Mouse (Mus musculus) bone marrow, adult 2 months (tissue): ENCODE measurements around the gene Nampt. TPM values are rescaled to one million over a fixed set of nuclear protein-coding genes. Genes with fewer than 3 reads are reported as not detected.
A peak's percentile ranks its signal among the peaks of the same experiment; 100 is the strongest.

Source experiments
- H3K27ac ChIP-seq: fragments of 200-500 bp; 2 replicates; pipeline ENCODE4 v1.5.1; 2012; ENCODE audit warnings: low read depth, mild to moderate bottlenecking, control low read depth, inconsistent platforms, low read length; ENCODE audit not compliant: control insufficient read depth, poor library complexity, insufficient read depth
- H3K4me1 ChIP-seq: fragments of 200-500 bp; 2 replicates; pipeline ENCODE4 v1.6.1; 2011; ENCODE audit warnings: low read length; ENCODE audit not compliant: control insufficient read depth, insufficient read depth
- H3K4me3 ChIP-seq: fragments of 200-500 bp; replicated peaks from 2 replicates; pipeline ENCODE3; 2011; ENCODE audit warnings: mild to moderate bottlenecking, low read depth, low read length, control low read depth; ENCODE audit not compliant: control insufficient read depth
- CTCF ChIP-seq: fragments of 200-500 bp; IDR thresholded peaks from 2 replicates; pipeline ENCODE4 v1.5.1; 2011; ENCODE audit warnings: low read length, control low read depth; ENCODE audit not compliant: control insufficient read depth, insufficient read depth
- POLR2A ChIP-seq: fragments of 200-500 bp; IDR thresholded peaks from 2 replicates; pipeline ENCODE4 v1.6.1; 2011; ENCODE audit warnings: low read depth, mild to moderate bottlenecking, control low read depth, low read length, borderline replicate concordance; ENCODE audit not compliant: control insufficient read depth
- WGBS: fragments of 180-500 bp; shearing (Covaris S2); methylation state at CpG from one replicate; pipeline ENCODE4 v1.1.7; 2018; 5-methylcytosine and 5-hydroxymethylcytosine counted together
- polyA plus RNA-seq: library from polyadenylated mRNA; stranded (reverse); fragments of >200 nt; gene quantifications from 2 replicates; pipeline ENCODE4 v1.2.4, GENCODE M21; 2011; ENCODE audit warnings: low replicate concordance; ENCODE audit not compliant: missing spikeins, insufficient read depth, insufficient read length

Nampt gene
- polyA plus RNA-seq, 1 experiment = 22.4 TPM

DNA sequence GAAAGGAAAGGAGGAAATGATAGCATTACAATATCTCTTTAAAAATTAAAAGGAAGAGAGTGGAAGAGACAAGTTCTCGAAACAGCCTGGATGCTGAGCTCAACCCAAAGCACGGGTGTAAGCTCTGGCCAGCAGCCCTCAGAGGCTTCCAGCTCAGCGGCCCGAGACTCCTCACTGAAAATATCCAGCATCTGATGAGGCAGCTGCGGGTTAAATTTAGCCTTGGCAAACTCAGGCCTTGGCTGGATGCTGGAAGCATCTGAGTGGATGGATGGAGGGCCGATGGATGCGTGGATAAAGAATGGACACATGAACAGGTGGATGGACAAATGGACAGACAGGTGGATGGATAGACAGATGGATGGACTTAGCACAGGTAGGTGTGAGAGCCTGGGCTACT, 77.2 kb downstream of the Nampt start:
- TF ChIP-seq POLR2A = no peak
- no peak for TF ChIP-seq CTCF
- Histone ChIP-seq H3K27ac (no peak overlapping the region), H3K4me1 (no peaks in the 10 kb centered on the region; the same call in 1 of the 2 replicates), H3K4me3 (no peak overlapping the region)
- 77% methylated on average over 7 of the region's 7 CpGs for WGBS

DNA sequence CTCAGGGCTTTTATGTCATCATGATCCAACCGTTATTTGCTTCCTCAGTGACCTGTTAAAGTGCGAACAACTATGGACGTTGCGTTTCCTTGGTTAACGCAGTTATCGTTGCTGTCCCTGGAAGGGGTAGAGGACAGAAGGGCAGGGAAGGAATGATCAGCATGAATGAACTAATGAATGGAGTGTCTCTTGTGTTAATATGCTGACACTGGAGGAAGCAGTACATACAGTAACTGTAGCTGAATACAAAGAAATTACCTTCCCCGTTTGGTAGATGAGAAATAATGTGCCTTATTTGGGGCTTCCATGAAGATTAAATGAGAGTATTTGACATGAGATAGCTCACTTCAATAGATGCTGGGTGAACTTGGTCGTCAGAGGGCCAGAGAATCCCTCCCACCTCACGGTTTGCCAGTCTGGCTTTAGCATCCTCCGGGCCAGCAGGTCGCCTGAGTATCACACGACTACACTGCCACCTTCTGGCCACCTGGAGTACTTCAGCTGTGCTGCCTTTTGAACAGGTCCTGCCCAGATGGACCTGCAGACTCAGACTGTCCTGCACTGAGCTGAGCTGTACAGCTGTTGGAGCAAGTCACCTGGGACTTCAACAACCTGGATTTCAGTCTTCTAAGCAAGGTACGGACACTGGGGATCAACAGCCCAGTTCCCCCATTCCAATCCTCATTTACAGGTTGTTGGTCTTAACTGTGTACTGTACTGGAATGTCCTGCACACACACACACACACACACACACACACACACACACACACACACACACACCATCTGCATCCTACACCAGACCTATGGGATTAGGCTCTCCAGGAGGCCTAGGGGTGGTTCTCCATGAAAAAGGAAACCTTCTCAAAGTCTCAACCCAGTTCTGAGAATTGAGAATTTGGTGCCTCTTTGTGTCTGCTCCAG, 78.1 kb downstream of the Nampt start:
- TF ChIP-seq POLR2A (no peak), CTCF (peak; percentile 99)
- H3K4me3 ChIP-seq = no peak overlapping the region
- 46% methylated on average over 13 of the region's 13 CpGs for WGBS
- H3K27ac ChIP-seq = no peak overlapping the region
- H3K4me1 ChIP-seq = no peaks in the 10 kb centered on the region; the same call in 1 of the 2 replicates

DNA sequence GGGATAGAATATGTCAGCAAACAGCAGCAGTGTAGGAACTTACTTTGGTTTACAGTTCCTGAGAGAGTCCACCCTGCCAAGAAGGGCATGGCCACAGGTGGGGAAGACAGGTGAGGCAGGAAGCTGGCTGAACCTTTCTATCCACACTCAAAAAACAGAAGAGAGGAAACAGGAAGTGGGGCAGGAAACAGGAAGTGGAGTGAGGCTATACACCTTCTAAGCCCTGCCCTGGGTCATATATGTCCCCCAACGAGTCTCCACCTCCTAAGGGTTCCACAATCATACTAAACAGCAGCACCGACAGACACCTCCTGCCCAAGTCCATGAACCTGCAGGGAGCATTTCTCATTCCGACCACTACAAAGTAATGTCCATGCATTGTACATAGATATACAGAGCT, 81.7 kb downstream of the Nampt start:
- Histone ChIP-seq H3K27ac (no peak overlapping the region), H3K4me1 (no peaks in the 10 kb centered on the region), H3K4me3 (no peak overlapping the region)
- WGBS = 58% methylated on average over 3 of the region's 3 CpGs
- no peak for TF ChIP-seq CTCF

Other genes with a start within 250 kb of the Nampt start
- gene Sypl, start 134.3 kb downstream of the Nampt start, polyA plus RNA-seq = 8.8 and 25.4 TPM in 2 replicates